Mouse (Mus musculus): ENCODE measurements around the gene Sik3.

Gene Sik3

DNA sequence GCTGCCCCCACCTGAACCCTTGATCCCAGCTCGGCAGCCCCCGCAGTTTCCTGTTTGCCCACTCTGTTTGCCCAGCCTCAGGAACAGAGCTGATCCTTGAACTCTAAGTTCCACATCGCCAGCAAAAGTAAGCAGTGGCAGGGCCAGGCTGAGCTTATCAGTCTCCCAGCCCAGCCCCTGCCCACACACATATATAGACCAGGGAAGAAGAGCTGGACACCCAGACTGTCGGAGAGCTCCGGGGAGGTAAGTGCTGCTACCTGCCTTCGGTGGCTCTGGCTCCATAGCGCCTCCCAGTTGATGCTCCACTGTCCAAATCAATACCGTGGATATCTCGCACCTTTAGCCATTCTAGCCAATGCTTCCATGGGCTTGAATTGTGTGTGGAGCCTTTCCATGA lies 215.9 kb downstream of the Sik3 start, which contains the start of gene Apoa1:
TSS of gene Apoa1 (plus strand) at position 90 of the 400 bp plus-strand sequence.
- no peak for DNase-seq (ENCODE audit: extremely low spot score)

DNA sequence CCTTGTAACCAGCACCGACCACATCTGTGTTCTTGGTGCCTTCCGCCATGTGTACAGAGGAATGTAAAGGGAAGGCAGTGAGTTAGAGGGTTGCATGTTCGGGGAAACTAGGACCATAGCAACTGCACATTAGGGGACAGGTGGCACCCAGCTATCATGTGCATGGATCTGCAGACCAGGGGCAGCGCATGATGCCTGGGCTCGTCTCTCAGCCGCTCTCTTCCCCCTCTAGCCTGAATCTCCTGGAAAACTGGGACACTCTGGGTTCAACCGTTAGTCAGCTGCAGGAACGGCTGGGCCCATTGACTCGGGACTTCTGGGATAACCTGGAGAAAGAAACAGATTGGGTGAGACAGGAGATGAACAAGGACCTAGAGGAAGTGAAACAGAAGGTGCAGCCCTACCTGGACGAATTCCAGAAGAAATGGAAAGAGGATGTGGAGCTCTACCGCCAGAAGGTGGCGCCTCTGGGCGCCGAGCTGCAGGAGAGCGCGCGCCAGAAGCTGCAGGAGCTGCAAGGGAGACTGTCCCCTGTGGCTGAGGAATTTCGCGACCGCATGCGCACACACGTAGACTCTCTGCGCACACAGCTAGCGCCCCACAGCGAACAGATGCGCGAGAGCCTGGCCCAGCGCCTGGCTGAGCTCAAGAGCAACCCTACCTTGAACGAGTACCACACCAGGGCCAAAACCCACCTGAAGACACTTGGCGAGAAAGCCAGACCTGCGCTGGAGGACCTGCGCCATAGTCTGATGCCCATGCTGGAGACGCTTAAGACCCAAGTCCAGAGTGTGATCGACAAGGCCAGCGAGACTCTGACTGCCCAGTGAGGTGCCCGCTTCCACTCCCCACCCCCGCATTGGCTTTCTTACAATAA lies 217.2 kb downstream of the Sik3 start:
- DNase-seq (ENCODE audit: extremely low spot score), result peak; percentile 84

DNA sequence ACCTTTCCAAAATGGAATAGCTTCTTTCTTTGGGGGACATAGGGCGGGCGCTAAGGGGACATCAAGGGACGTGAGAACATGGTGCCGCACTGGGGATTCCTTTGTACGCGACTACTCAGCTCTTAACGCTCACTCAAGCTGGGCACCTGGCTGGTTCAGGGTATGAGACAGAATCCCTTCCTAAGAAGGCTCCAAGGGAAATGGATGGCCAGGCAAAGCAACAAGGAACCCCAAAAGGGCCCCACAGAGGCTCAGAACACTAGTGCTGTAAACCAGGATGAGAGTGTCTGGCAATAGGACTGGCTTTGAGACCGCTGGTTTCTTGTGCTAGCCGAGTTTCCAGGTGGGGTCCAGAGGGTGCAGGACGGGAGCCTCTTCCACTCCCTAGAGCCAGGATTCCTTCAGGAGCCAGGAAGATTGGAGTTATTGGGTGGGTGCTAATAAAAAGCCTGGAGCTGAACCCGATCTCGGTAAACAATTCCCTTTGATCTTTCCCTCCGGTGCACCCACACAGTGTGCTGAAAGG lies 217.9 kb downstream of the Sik3 start:
- no peak for DNase-seq (ENCODE audit: extremely low spot score)

DNA sequence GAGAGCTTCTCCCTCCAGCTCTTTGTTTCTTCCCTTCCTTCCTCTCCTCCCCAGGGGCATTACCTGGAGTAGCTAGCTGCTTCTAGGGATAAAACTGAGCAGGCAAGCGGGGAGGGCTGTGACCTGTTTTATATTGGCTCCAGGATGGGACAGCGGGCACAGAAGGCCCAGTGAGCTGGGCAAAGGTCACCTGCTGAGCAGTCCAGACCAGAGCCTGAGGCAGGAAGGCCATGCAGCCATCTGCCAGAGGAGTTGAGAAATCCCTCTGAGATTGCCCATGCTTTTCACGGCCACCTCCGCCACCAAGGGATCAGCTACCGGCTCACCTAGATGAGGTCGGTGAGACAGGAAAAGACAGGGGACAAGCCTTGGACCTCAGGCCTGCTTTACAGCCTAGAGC lies 222.6 kb downstream of the Sik3 start:
- no peak for DNase-seq (ENCODE audit: extremely low spot score)

DNA sequence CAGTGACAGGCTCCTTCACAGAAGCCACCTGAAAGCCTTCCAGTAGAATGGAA lies 222.8 kb downstream of the Sik3 start, which contains the start of gene Apoc3:
TSS of gene Apoc3 (minus strand) at position 41 of the 53 bp plus-strand sequence.
- no peak for DNase-seq (ENCODE audit: extremely low spot score)

DNA sequence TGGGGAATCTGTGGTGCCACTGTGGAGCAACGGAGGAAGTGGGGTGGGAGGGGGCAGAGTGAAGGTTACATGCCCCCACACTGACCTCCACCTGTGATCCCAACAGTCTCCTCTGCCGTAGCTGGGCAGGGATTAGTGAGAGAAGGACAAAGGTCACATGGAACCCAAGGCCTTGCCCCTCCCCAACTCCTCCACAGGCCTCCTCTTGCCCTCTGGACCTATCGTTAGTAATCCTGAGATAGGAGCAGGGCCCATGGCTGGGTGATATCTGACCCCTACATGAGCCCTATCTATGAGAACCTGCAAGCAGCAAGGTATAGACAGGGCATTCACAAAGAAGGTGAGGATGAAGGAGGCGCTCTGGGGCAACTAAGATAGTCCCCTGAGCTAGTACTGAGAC lies 223.0 kb downstream of the Sik3 start:
- no peak for DNase-seq (ENCODE audit: extremely low spot score)

DNA sequence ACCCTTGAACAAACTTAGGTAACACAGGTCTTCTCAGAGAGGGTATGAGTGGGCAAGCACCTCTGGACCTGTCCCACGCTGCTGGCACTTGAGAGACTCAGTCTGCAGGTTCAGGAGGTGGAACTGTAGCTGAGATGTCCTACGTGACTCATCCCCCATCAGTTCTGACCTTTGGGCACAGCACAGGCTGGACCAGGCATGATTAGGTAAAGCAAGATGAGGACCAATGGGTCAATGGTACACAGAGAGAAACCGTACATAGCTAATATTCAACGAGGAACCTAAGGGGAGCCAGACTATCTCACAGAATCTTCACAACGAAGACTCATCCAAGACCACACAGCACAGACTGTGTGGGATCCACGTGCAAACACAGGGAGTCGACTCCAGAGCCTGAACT lies 226.2 kb downstream of the Sik3 start:
- no peak for DNase-seq (ENCODE audit: extremely low spot score)

DNA sequence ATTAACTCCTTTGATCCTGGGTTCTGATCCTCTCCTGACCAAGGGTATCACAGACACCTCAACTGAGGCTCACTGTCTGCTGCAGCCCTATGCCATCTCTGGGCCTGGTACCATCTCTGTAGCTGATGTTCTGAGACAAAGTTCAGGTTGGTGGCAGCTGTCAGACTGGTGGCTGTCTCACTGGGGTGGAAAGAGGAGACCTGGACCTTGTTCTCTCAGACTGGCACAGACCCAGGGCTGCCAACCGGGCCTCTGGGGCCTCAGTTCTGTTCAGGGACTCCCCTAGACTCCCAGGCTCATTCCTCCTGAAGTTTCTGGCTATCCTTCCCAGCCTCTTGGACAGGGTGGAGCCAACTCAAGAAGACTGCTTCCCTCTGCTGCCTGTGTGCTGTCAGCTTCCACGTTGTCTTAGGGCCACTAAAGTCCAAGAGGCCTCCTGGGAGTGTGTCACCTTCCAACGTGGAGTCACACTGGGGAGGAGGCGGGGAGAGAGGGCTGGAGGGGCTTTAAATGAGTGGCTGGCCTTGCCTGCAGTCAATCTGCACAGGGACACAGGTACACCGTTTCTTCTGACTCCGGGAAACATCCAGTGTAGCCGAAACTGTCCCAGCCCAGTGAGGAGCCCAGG lies 228.0 kb downstream of the Sik3 start, which contains the start of gene Apoa4:
TSS of gene Apoa4 (plus strand) at position 171 of the 628 bp plus-strand sequence.
- no peak for DNase-seq (ENCODE audit: extremely low spot score)

DNA sequence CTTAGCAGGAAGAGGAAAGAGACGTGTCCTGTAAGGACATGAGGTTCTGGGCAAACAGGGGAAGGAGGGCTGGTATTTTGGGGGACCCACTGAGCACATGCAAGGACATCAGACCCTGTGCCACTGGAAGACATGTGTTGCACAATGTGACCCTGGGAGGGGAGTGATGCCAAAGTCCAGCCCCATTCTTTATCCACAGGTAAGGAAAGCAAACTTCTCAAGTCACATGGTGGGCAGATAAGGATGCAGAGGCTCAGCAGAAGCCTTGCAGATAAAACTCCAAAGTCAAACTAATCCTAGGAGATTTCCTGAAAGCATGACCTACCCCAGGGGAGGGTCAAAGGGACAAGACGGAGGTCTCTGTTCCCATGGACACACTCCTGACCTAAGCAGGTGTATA lies 229.2 kb downstream of the Sik3 start:
- DNase-seq (ENCODE audit: extremely low spot score), result no peak

DNA sequence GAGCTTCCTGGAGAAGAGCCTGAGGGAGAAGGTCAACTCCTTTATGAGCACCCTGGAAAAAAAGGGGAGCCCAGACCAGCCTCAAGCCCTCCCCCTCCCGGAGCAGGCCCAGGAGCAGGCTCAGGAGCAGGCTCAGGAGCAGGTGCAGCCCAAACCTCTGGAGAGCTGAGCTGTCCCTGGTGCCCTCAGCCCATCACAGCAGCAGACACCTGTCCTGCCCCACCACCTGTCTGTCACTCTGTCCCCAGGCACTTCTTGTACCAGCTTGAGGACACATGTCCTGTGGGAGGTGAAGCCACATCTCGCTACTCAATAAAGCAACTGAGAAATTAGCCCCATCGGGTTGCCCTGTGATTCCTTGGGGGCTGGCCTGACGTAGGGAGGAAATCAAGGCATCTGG lies 230.5 kb downstream of the Sik3 start:
- DNase-seq (ENCODE audit: extremely low spot score), result no peak

DNA sequence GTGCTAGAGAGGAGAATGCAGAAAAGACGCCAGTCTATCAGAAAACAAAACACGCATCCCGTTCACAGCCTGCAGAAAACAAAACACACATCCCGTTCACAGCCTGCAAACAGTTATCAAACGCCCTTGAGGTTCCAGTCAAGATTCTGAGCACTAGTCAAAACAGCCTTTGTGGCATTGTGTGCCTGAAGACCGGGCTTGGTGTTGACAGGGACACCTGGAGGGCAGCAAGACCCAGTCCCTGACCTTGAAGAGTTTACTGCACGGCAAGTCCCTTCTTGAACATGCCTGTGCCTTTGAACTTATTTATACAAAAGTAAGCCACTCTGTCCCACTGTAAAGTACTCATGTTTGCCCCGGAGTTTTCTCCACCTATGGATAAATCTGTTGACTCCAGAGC lies 231.0 kb downstream of the Sik3 start:
- DNase-seq (ENCODE audit: extremely low spot score), result no peak

DNA sequence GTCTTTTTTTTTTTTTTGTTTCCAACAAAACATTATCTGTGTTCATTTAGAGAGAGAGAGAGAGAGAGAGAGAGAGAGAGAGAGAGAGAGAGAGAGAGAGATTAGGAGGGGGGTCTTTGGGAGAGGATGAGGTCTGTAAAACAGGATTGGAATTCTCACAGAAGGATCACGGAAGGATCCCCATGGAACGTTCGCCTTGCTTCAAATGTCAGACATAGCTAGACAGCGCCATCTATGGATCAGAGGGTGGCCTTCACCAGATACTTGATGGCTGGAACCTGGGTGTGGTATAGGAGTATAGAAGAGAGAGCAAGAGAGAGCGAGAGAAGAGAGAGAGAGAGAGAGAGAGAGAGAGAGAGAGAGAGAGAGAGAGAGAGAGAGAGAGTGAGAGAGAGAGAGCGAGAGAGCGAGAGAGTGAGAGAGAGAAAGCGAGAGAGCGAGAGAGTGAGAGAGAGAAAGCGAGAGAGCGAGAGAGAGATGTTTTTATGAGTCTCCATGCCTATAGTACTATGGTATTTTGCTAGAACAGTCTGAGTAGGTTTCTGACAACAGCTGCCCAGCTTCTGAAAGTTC lies 234.2 kb downstream of the Sik3 start:
- DNase-seq (ENCODE audit: extremely low spot score), result peak; percentile 80

DNA sequence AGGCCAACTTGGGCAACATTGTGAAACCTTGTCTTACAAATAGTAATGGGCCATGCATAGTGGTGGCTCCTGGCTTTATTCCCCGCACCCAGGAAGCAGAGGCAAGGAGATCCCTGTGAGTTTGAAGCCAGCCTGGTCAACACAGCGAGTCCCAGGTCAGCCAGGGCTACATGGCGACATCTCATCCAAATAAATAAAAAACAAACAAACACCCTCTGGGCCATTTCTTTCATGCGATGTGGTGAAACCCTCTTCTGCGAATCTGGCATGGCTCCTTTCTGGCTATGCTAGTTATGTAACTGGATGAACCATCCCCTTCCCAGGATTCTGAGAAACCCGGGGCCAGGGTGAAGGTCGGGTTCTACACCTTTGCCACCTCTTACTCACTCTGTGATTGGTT lies 243.6 kb downstream of the Sik3 start:
- no peak for DNase-seq (ENCODE audit: extremely low spot score)

DNA sequence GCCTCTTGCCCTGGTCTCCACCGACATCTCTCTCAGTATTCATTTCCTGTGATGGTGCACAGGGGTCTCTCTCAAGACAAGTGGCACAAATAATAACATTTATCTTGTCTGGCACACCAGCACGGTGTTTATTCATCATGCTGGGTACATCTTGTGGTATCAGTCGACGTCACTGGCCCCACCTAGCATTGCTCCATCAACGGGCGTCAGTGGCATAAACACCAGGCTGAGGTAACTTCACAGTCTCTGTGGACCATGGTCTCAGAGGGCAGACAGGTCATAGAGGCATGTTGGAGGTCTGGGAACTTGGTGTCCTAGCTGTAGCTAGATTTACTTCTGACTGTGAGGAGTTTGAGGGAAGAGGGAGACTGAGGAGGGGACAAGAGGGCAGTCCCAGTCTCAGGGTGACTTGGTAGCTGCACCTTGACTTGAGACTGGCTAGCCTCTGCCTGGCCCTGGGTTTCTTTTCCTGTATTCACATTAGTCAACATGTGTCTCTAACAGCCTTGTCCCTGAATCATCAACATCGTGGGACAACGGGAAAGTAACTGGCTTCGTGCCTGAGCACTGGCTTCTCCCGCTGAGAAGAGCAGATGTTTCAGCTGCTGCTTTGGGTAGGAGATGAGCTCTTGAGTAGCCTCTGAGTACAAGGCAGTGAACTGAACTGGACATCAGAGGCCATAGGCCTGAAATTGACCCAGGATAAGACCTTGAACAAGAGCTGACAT lies 244.2 kb downstream of the Sik3 start:
- no peak for DNase-seq (ENCODE audit: extremely low spot score)

DNA sequence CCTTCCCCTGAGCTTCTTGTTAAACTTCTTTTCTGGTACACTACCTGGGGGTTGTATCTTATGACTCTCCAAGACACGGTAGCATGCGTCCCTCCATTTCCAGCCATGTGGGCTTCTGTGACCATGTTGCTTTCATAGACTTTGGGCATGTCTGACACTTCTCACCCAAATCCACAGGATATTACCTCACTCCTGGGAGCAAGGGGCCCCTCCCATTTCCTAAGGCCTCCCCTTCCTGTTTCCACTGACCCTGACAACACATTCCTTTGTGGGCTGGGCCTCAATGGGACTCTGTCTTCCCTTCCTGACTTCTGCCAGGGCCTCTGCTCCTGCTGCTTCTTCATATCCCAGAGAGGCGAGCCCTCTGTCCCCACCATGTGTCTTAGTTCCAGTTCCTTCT lies 244.9 kb downstream of the Sik3 start:
- DNase-seq (ENCODE audit: extremely low spot score), result no peak

DNA sequence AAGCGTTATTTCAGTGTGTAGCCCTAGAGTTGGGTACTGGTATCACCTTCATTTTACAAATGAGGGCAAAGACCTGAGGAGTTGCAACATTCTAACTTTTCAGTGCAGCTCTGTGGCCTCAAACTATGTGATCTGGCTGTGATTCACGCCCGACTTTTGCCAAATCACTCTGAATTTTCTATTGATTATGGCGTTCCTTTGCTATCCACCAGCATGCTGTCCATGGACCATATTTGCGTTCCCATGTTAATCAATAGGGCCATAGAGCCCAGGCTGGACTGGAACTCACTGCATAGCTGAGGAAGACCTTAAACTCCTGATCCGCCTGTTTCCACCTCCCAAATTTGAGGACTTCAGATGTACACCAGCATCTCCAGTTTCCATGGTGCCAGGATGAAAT lies 246.5 kb downstream of the Sik3 start:
- DNase-seq (ENCODE audit: extremely low spot score), result no peak

DNA sequence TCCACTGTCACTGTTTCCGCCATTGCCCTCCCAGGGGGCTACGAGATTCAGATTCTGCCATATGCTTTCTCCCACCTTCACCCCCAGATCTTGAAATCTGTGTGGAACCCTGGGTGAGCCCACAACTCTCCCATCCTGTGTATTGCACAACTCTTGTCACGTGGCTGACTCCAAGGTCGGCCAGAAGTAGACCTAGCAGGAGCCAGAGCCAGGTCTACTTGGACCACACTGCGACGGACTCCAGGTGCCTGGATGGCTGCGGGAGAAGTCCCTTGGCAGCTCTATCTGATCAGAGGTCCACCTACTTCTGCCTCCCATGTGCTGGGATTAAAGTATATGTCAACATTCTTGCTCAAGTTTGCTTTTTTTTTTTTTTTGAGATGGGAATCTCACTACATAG lies 248.5 kb downstream of the Sik3 start:
- DNase-seq (ENCODE audit: extremely low spot score), result no peak

DNA sequence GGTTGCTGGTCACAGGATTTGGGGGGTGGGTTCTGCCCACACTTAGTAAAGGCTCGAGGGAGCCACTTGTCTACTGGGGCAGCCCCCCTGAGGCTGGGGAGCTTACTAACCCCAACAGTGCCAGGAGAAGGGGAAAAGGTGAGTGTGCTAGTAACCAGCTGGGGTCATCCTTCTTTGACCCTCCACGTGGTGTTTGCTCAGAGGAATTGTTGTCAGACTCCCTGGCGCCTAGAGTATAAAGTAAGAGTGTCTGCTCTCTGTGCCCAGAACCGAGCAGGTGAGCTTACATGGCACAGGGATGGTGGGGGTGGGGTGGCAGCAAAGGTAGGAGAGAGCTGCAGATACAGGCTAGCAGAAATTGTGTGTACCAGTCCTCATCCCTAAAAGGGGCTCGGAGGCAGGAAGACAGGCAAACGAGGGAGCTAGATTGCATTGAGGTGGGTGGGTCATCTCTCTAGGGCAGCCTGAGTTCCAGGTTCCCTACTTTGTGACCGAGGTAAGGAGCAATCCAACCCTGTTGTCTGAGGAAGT lies 255.8 kb downstream of the Sik3 start, which contains the start of gene Apoa5:
TSS of gene Apoa5 (plus strand) at position 291 of the 531 bp plus-strand sequence.
- no peak for DNase-seq (ENCODE audit: extremely low spot score)

DNA sequence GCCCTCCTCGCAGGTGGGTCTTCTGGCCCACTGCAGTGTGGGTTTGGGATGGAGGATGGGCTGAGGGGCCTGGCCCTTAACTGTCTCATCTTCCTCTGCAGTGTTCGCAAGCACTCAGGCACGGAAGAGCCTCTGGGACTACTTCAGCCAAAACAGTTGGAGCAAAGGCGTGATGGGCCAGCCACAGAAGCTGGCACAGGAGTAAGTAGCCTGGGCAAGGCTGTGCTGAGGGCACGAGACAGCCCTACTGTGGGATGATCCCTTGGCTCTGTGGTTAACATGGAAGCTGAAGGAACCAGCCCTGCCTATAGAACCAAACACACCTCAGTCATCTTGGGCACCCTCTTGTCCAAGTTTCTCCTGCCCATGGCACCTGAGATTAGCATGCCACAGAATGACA lies 256.5 kb downstream of the Sik3 start:
- DNase-seq (ENCODE audit: extremely low spot score), result no peak

DNA sequence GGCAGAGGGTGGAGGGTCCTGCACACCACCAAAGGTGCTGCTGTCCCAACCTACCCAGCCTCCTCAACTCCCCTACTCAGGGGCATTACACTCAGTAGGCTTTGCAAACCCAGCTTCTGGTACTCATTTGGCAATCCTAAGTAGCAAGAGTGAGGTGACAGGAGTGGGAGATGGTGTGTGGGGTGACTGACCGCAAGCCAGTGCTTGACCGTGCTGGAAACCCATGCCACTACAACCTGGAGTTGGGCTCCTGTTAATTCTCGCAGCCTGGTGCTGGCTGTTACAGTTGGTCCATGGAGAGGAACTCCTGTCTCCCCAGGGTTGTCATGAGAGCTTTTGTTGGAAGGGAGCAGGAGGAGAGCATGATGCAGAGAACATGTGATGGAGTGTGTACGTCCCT lies 258.2 kb downstream of the Sik3 start:
- DNase-seq (ENCODE audit: extremely low spot score), result no peak

DNA sequence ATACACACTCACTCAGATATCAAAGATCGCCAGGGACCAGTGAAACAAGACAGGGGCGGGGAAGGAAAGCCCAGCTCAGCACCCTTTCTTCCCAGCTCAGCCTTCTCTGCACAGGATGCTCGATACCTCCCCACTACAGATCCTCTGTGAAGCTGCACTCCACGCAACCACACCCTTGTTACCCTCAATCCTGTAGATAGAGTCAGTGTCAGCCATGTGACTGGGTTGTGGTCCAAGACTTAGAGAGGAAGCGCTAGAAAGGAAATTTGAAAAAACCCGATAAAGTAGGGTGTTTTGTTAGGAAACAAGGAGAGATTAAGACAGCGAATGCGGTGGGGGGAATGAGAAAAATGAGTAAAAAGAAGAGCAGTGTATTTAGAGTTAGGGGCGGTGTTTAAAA lies 259.4 kb downstream of the Sik3 start:
- DNase-seq (ENCODE audit: extremely low spot score), result no peak
